Mouse (Mus musculus): ENCODE results near the gene Mmp28.

- TF ChIP-seq CTCF (IDR thresholded peaks at IDR 0.05; ENCODE audit: borderline replicate concordance, insufficient read depth, low read length) (no peak), POLR2A (IDR thresholded peaks at IDR 0.05; ENCODE audit: low read depth, low read length) (no peak)
These were observed 32.7 kb upstream of the Mmp28 start for GRCm38 (mm10) chr11:83495571-83495970.

All from embryonic fibroblast, embryonic 13.5 days (primary cell).